Mouse (Mus musculus): Measurements from ENCODE around the gene Vmp1. TPM values are rescaled to one million over a fixed set of nuclear protein-coding genes. Genes with fewer than 3 reads are reported as not detected.
A peak's percentile ranks its signal among the peaks of the same experiment; 100 is the strongest.

Vmp1 gene
- polyA plus RNA-seq, 1 experiment = 525 TPM

GRCm38 (mm10) chr11:86656849-86657567 is 26.6 kb downstream of the Vmp1 start:
- Histone ChIP-seq H3K4me1 (ENCODE audit: control insufficient read depth, insufficient read depth, low read length) (peaks cover 8% of the 10 kb centered on the region), H3K27ac (ENCODE audit: insufficient read depth, low read length) (peak overlapping the region; percentile 47; the same call in 1 of the 2 replicates), H3K4me3 (ENCODE audit: insufficient read depth, low read length) (no peak overlapping the region)
- no peak for TF ChIP-seq CTCF (IDR thresholded peaks at IDR 0.05; ENCODE audit: borderline replicate concordance, insufficient read depth, low read length)
- no peak for TF ChIP-seq POLR2A (IDR thresholded peaks at IDR 0.05; ENCODE audit: low read depth, low read length)

DNA sequence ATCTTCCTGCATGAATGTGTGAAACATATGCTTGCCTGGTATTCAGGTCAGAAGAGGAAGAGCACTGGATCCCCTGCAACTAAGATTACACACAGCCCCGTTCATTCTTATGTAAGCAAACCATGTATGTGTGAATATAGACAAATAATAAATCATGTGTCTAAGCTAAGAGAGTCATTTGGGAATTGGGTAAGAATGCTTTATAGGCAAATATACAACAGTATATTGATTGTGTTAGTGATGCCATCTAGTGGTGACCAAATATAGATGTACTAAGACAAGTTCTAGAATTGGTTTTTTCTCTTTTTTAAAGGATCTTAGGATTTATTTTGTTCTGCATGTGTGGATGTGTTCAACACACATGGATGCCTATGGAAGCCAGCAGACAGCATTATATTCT is 28.0 kb downstream of the Vmp1 start:
- H3K4me1 ChIP-seq (ENCODE audit: control insufficient read depth, insufficient read depth, low read length) = peaks cover 9% of the 10 kb centered on the region
- TF ChIP-seq POLR2A (IDR thresholded peaks at IDR 0.05; ENCODE audit: low read depth, low read length) = no peak
- TF ChIP-seq CTCF (IDR thresholded peaks at IDR 0.05; ENCODE audit: borderline replicate concordance, insufficient read depth, low read length) = no peak

DNA sequence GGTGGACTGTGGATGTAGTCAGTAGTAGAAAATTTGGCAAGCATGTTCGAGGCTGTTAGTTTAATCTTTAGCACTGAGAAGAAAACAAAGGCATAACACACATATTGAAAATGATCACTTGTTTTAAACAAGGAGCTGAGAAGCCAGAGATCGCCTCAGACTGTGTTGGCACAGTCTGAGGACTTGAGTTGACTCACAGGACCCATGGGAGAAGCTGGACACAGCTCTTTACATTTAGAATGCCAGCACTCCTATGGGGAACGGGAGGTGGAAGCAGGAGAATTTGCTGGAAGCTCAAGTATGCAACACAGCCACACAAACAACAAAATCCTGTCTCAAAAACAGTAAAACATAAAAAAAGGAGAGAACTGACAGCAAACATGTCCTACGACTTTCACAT is 29.5 kb downstream of the Vmp1 start:
- Histone ChIP-seq H3K27ac (ENCODE audit: insufficient read depth, low read length) (peak overlapping the region; percentile 100), H3K4me3 (ENCODE audit: insufficient read depth, low read length) (no peak overlapping the region), H3K4me1 (ENCODE audit: control insufficient read depth, insufficient read depth, low read length) (peaks cover 12% of the 10 kb centered on the region)
- no peak for TF ChIP-seq CTCF (IDR thresholded peaks at IDR 0.05; ENCODE audit: borderline replicate concordance, insufficient read depth, low read length)
- TF ChIP-seq POLR2A (IDR thresholded peaks at IDR 0.05; ENCODE audit: low read depth, low read length) = peak; percentile 7; the same call in 1 of the 2 replicates

More for the DNA sequence above, 28.0 kb downstream of the Vmp1 start:
- Histone ChIP-seq H3K4me3 (ENCODE audit: insufficient read depth, low read length) (no peak overlapping the region), H3K27ac (ENCODE audit: insufficient read depth, low read length) (peak overlapping the region; percentile 78)

DNA sequence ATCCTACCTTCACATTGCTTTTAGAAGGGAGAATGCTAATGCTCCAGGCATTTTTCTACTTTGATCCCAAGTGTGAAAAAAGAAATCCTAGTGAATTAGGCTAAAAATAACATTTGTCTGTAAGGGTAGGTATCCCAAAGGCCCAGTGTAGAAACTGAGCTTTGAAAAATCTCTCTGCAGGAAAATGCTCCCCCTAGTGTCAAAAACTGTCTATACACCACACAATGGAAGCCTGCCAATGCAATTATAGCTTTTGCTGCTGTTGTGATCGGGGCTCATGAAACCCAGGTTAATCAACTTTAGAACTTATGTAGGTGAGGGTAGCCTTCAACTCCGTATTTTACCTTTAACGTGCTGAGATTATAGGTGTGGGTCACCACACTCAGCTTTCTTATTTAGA is 30.2 kb downstream of the Vmp1 start:
- no peak for TF ChIP-seq POLR2A (IDR thresholded peaks at IDR 0.05; ENCODE audit: low read depth, low read length)
- TF ChIP-seq CTCF (IDR thresholded peaks at IDR 0.05; ENCODE audit: borderline replicate concordance, insufficient read depth, low read length) = no peak
- Histone ChIP-seq H3K27ac (ENCODE audit: insufficient read depth, low read length) (peak overlapping the region; percentile 100), H3K4me1 (ENCODE audit: control insufficient read depth, insufficient read depth, low read length) (peaks cover 16% of the 10 kb centered on the region), H3K4me3 (ENCODE audit: insufficient read depth, low read length) (no peak overlapping the region)

GRCm38 (mm10) chr11:86652578-86652979 is 31.1 kb downstream of the Vmp1 start:
- Histone ChIP-seq H3K4me1 (ENCODE audit: control insufficient read depth, insufficient read depth, low read length) (peaks cover 19% of the 10 kb centered on the region), H3K4me3 (ENCODE audit: insufficient read depth, low read length) (no peak overlapping the region), H3K27ac (ENCODE audit: insufficient read depth, low read length) (peak overlapping the region; percentile 99)
- TF ChIP-seq CTCF (IDR thresholded peaks at IDR 0.05; ENCODE audit: borderline replicate concordance, insufficient read depth, low read length) = no peak
- TF ChIP-seq POLR2A (IDR thresholded peaks at IDR 0.05; ENCODE audit: low read depth, low read length) = no peak

GRCm38 (mm10) chr11:86650676-86651075 is 33.0 kb downstream of the Vmp1 start:
- H3K4me1 ChIP-seq (ENCODE audit: control insufficient read depth, insufficient read depth, low read length) = peaks cover 20% of the 10 kb centered on the region
- TF ChIP-seq POLR2A (IDR thresholded peaks at IDR 0.05; ENCODE audit: low read depth, low read length) (peak; percentile 59), CTCF (IDR thresholded peaks at IDR 0.05; ENCODE audit: borderline replicate concordance, insufficient read depth, low read length) (no peak)
- H3K27ac ChIP-seq (ENCODE audit: insufficient read depth, low read length) = peak overlapping the region; percentile 100
- no peak overlapping the region for H3K4me3 ChIP-seq (ENCODE audit: insufficient read depth, low read length)

DNA sequence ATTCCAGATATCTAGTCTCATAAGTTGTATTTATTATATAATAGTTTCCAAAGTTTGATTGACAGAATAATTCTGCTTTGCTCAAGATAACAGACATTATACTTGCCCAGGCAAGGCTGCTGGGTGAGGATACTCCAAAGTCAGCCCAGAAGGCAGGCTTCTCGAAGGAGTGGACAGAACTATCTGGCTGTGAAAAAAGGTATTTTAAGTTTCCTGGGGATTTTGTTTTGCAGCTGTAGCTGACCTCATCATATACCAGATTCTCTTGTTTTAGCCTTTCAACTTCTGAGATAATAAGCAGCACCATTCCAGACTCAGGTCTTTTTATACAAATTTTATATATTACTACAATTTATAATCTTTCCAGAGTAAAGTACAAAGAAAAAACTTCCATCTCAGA is 34.1 kb downstream of the Vmp1 start:
- Histone ChIP-seq H3K27ac (ENCODE audit: insufficient read depth, low read length) (peak overlapping the region; percentile 100), H3K4me3 (ENCODE audit: insufficient read depth, low read length) (no peak overlapping the region), H3K4me1 (ENCODE audit: control insufficient read depth, insufficient read depth, low read length) (peaks cover 20% of the 10 kb centered on the region)
- TF ChIP-seq POLR2A (IDR thresholded peaks at IDR 0.05; ENCODE audit: low read depth, low read length) (no peak), CTCF (IDR thresholded peaks at IDR 0.05; ENCODE audit: borderline replicate concordance, insufficient read depth, low read length) (no peak)

- peak overlapping the region; percentile 80 for H3K27ac ChIP-seq (ENCODE audit: insufficient read depth, low read length)
Observed at GRCm38 (mm10) chr11:86647706-86648447, 35.8 kb downstream of the Vmp1 start.

DNA sequence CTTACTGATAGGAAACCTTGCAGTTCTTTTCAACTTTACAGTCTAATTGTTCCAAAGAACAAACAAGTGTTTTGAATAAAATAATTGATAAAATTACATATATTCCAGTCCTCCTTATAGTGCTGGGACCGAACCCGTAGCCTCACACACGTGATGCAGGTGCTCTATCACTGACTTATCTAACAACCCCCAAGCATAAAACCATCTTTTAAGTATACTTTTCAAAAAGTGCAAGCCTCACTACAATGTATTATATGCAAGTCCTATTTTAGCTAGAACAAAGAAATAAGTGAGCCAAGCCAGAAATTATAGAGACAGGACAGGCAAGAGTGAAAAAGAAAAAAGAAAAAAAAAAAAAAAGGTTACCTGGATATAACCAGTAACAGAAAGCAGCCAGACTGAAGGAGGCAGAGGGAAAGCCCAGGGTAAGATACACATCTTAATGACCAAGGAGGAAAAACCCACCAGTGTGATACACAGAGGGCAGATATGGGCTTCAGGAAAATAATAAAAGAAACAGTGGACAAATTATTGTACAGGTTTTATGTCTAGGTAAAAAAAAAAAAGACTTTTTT is 36.7 kb downstream of the Vmp1 start:
- Histone ChIP-seq H3K27ac (ENCODE audit: insufficient read depth, low read length) (peak overlapping the region; percentile 99), H3K4me1 (ENCODE audit: control insufficient read depth, insufficient read depth, low read length) (peaks cover 12% of the 10 kb centered on the region), H3K4me3 (ENCODE audit: insufficient read depth, low read length) (no peak overlapping the region)
- TF ChIP-seq POLR2A (IDR thresholded peaks at IDR 0.05; ENCODE audit: low read depth, low read length) = no peak; the same call in 1 of the 2 replicates

More at GRCm38 (mm10) chr11:86647706-86648447, 35.8 kb downstream of the Vmp1 start:
- Histone ChIP-seq H3K4me1 (ENCODE audit: control insufficient read depth, insufficient read depth, low read length) (peaks cover 18% of the 10 kb centered on the region), H3K4me3 (ENCODE audit: insufficient read depth, low read length) (no peak overlapping the region)
- TF ChIP-seq CTCF (IDR thresholded peaks at IDR 0.05; ENCODE audit: borderline replicate concordance, insufficient read depth, low read length) = no peak
- TF ChIP-seq POLR2A (IDR thresholded peaks at IDR 0.05; ENCODE audit: low read depth, low read length) = no peak
